Mouse (Mus musculus): Measurements from ENCODE around the gene Cacna2d4.

GRCm38 (mm10) chr6:119386821-119387220 is 150.5 kb downstream of the Cacna2d4 start:
- TF ChIP-seq POLR2A (IDR thresholded peaks at IDR 0.05; ENCODE audit: low read depth, low read length) (no peak), CTCF (IDR thresholded peaks at IDR 0.05; ENCODE audit: extremely low read depth, insufficient read depth, insufficient read length, insufficient replicate concordance) (no peak)

Measured in spleen, adult 2 months (tissue).